8 mouse cellular contexts compared by ENCODE assay signal in genomic region chr5:67696741-67697596, GRCm38 (mm10).
A peak's percentile ranks its signal among the peaks of the same experiment; 100 is the strongest.
DNase-seq lines count a peak whose midpoint lies in the region; ATAC-seq and TF ChIP-seq lines count a peak whose summit lies in the region.

No protein-coding gene starts in this region.

- no peak for TF ChIP-seq POLR2A in heart, adult 2 months (IDR thresholded peaks at IDR 0.05; ENCODE audit: insufficient read depth, low read depth, low read length)

- peak overlapping the region; percentile 85 for H3K27ac ChIP-seq in heart, adult 2 months
- peak overlapping the region; percentile 47; the same call in 1 of the 2 replicates for H3K27ac ChIP-seq in midbrain, embryonic 12.5 days (replicated peaks)
- H3K27ac ChIP-seq in layer of hippocampus, adult 2 months: no peak overlapping the region

- H3K4me3 ChIP-seq in heart, adult 2 months: no peak overlapping the region
- H3K4me3 ChIP-seq in midbrain, embryonic 12.5 days: no peak overlapping the region
- no peak overlapping the region for H3K4me3 ChIP-seq in layer of hippocampus, adult 2 months

- DNase-seq in heart, adult 2 months: peak; percentile 10 to 35
- no peak for DNase-seq in heart, adult 8-10 months (ENCODE audit: low spot score)
- peak; percentile 34 for DNase-seq in cerebellum, adult 11-12 months
- peak; percentile 20 for DNase-seq in forelimb bud, embryonic 11.5 days (ENCODE audit: low read depth, low spot score)
- DNase-seq in frontal cortex, postnatal 14 days (ENCODE audit: low spot score in 2 of 2): no peak
- no peak for DNase-seq in right cerebral cortex, postnatal 25 days
- no peak for DNase-seq in layer of hippocampus, adult 2 months (ENCODE audit: low spot score in 2 of 2)

- intact Hi-C loops in heart, adult 2 months (cut with DNase I): no loop called here

- no peak overlapping the region for H3K4me2 ChIP-seq in midbrain, embryonic 12.5 days (replicated peaks)

- H3K79me2 ChIP-seq in heart, adult 2 months (replicated peaks; ENCODE audit: control insufficient read depth, insufficient read depth, low read length): no peaks in the 10 kb centered on the region

- H3K4me1 ChIP-seq in heart, adult 2 months (ENCODE audit: control insufficient read depth, insufficient read depth, low read length): peaks cover 5% of the 10 kb centered on the region; the same call in 1 of the 2 replicates
- peaks cover 9% of the 10 kb centered on the region; the same call in 1 of the 2 replicates for H3K4me1 ChIP-seq in midbrain, embryonic 12.5 days

- no peaks in the 10 kb centered on the region for H3K9me3 ChIP-seq in midbrain, embryonic 12.5 days

- peaks cover 10% of the 10 kb centered on the region for H3K36me3 ChIP-seq in heart, adult 2 months (ENCODE audit: control insufficient read depth, insufficient read depth, low read length)
- 0 out of 2 replicates have a peak, but pooled peaks cover 6% of the 10 kb centered on the region for H3K36me3 ChIP-seq in midbrain, embryonic 12.5 days

- no peak for TF ChIP-seq EP300 in heart, adult 2 months (IDR thresholded peaks at IDR 0.05; ENCODE audit: insufficient read depth, low read depth, low read length)

- no peak overlapping the region for H3K9ac ChIP-seq in heart, adult 2 months (ENCODE audit: low read depth, low read length)
- no peak overlapping the region for H3K9ac ChIP-seq in midbrain, embryonic 12.5 days (replicated peaks)

- ATAC-seq in midbrain, embryonic 12.5 days (ENCODE audit: low FRiP score, low read depth): peak; percentile 35; the same call in 1 of the 2 replicates

- no peaks in the 10 kb centered on the region for H3K27me3 ChIP-seq in heart, adult 2 months (ENCODE audit: control insufficient read depth, insufficient read depth, low read length)
- H3K27me3 ChIP-seq in midbrain, embryonic 12.5 days: peaks cover 56% of the 10 kb centered on the region

- no peak for TF ChIP-seq CTCF in heart, adult 2 months (IDR thresholded peaks at IDR 0.05)
- TF ChIP-seq CTCF in layer of hippocampus, adult 2 months (conservative IDR thresholded peaks at IDR 0.05): no peak

- WGBS in heart, adult 2 months: 33% methylated on average over 12 of the region's 12 CpGs
- 18% methylated on average over 12 of the region's 12 CpGs for WGBS in midbrain, embryonic 12.5 days

Comparison
In these comparisons a context has a peak if more than half of its experiments do, and no peak if none do; other contexts are left out.
1. DNase-seq: peak in heart, adult 2 months (2 of 2), cerebellum, adult 11-12 months (single experiment) and forelimb bud, embryonic 11.5 days (single experiment); none in heart, adult 8-10 months (single experiment), frontal cortex, postnatal 14 days (0 of 2), right cerebral cortex, postnatal 25 days (single experiment) and layer of hippocampus, adult 2 months (0 of 2).